Mouse (Mus musculus) liver, embryonic 16.5 days (tissue): ENCODE data around the gene Col13a1. TPM values are rescaled to one million over a fixed set of nuclear protein-coding genes. Genes with fewer than 3 reads are reported as not detected.

ENCODE experiments used
- ATAC-seq: fragments of 200-750 bp; cut with Nextera tagmentation; 2 replicates; pipeline ENCODE4 v1.8.0; 2017; ENCODE audit warnings: low read depth, mild to moderate bottlenecking, moderate number of reproducible peaks, moderate library complexity
- H3K27ac ChIP-seq: fragments of 300-500 bp; sonication (generic); 2 replicates; pipeline ENCODE4 v1.5.1; 2014; ENCODE audit warnings: mild to moderate bottlenecking, low read length
- H3K27me3 ChIP-seq: fragments of 300-500 bp; sonication (generic); 2 replicates; pipeline ENCODE4 v1.6.1; 2014; ENCODE audit warnings: low read depth, low read length, mixed read lengths; ENCODE audit not compliant: control insufficient read depth, insufficient read depth
- H3K36me3 ChIP-seq: fragments of 300-500 bp; sonication (generic); 2 replicates; pipeline ENCODE4 v1.6.1; 2014; ENCODE audit warnings: mild to moderate bottlenecking; ENCODE audit not compliant: control insufficient read depth, insufficient read depth
- H3K4me1 ChIP-seq: fragments of 300-500 bp; sonication (generic); 2 replicates; pipeline ENCODE4 v1.6.1; 2014; ENCODE audit warnings: low read depth, low read length, mixed read lengths; ENCODE audit not compliant: control insufficient read depth
- H3K4me2 ChIP-seq: fragments of 300-500 bp; sonication (generic); 2 replicates; pipeline ENCODE4 v1.6.1; 2014; ENCODE audit warnings: low read depth, low read length, mixed read lengths
- H3K4me3 ChIP-seq: fragments of 300-500 bp; sonication (generic); 2 replicates; pipeline ENCODE4 v1.5.1; 2014; ENCODE audit warnings: low read depth, mild to moderate bottlenecking, low read length
- H3K9ac ChIP-seq: fragments of 300-500 bp; sonication (generic); 2 replicates; pipeline ENCODE4 v1.6.1; 2014; ENCODE audit warnings: low read depth, low read length
- H3K9me3 ChIP-seq: fragments of 300-500 bp; sonication (generic); replicated peaks from 2 replicates; pipeline ENCODE4 v1.6.1; 2016; ENCODE audit warnings: low read length; ENCODE audit not compliant: control insufficient read depth
- WGBS: fragments of 180-500 bp; shearing (Covaris S2); extraction: QIAGEN DNeasy Blood & Tissue Kit; methylation state at CpG from one replicate; pipeline ENCODE4 v1.1.7; 2014; ENCODE audit not compliant: insufficient replicate concordance; 5-methylcytosine and 5-hydroxymethylcytosine counted together
- polyA plus RNA-seq: library from polyadenylated mRNA; unstranded; fragments of >200 nt; fragmentation: Nextera tagmentation; extraction: Ambion mirVana; gene quantifications from 2 replicates; pipeline ENCODE4 v1.2.1, GENCODE M21; 2015

Col13a1 gene
- polyA plus RNA-seq, 1 experiment from 2014 or later, result 0.91 TPM

DNA sequence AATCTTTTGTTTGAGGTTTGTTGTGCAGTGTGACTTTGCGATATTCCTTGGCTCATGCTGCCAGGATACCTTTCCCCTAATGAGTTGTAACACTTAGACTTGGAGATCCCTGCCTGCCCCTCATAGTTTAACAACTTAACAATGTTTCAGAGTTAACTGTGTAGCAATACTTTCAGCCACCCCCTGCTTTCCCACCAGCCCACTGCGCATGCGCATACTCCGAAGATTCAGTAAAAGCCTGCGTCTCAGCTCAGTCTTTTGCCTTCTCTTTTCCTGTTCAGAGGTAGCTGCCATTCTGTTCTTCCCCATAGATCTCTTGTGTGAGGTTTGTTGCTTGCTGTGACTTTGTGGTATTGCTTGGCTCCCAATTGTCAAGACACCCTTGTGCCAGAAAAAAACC, 190.4 kb downstream of the Col13a1 start:
- Histone ChIP-seq H3K4me1 (peaks cover 3% of the 10 kb centered on the region), H3K27ac (no peak overlapping the region), H3K4me2 (no peak overlapping the region), H3K27me3 (peaks cover 16% of the 10 kb centered on the region), H3K4me3 (no peak overlapping the region), H3K9ac (no peak overlapping the region), H3K36me3 (no peaks in the 10 kb centered on the region), H3K9me3 (no peaks in the 10 kb centered on the region)
- ATAC-seq, result no peak
- WGBS, result 84% methylated on average over 5 of the region's 5 CpGs

Other genes with a start within 250 kb of the Col13a1 start
- gene H2afy2, start 195.0 kb downstream of the Col13a1 start, polyA plus RNA-seq, result 4.4 and 4.9 TPM in 2 replicates
- 0.14 TPM in 1 of 2 replicates, not detected in the other for gene Neurog3, start 154.0 kb upstream of the Col13a1 start, polyA plus RNA-seq
- gene Fam241b, start 164.8 kb upstream of the Col13a1 start, polyA plus RNA-seq, result 0.55 and 1.1 TPM in 2 replicates